Mouse (Mus musculus) E14TG2a.4 (cell line): ENCODE results near the gene Gm21970.

Experiments
- CTCF ChIP-seq: conservative IDR thresholded peaks from 2 replicates; pipeline ENCODE4 v1.5.1; 2014; ENCODE audit warnings: low read length
- NANOG ChIP-seq: IDR thresholded peaks from 2 replicates; pipeline ENCODE4 v1.6.1; 2014; ENCODE audit warnings: borderline replicate concordance, low read length, mixed read lengths

GRCm38 (mm10) chr16:91362616-91363272, 28.8 kb upstream of the Gm21970 start:
- no peak for TF ChIP-seq CTCF
- TF ChIP-seq NANOG, result no peak
